Mouse (Mus musculus): ENCODE measurements at regions not wholly inside any gene's neighbourhood (a gene's known extent, or its start where the extent isn't known, plus 50 kb on each side); places are given as distances from the start of the nearest gene placed in this dataset.

GRCm38 (mm10) chr6:31011407-31012020, 52.6 kb upstream of the Klf14 start:
- no peak overlapping the region for H3K27ac ChIP-seq (ENCODE audit: low read length)
- H3K4me1 ChIP-seq (ENCODE audit: control insufficient read depth, insufficient read depth, low read length), result peaks cover 7% of the 10 kb centered on the region; the same call in 1 of the 2 replicates
- 24% methylated on average over 4 of the region's 4 CpGs for WGBS
- ATAC-seq (ENCODE audit: insufficient number of reproducible peaks, insufficient read depth, low FRiP score, low read depth), result peak; percentile 58; the same call in 1 of the 2 replicates
- H3K4me3 ChIP-seq (ENCODE audit: low read depth, low read length), result no peak overlapping the region
- no peaks in the 10 kb centered on the region for H3K27me3 ChIP-seq (ENCODE audit: control insufficient read depth, insufficient read depth, low read length)
- no peak overlapping the region for H3K9ac ChIP-seq (replicated peaks; ENCODE audit: low read depth, low read length)
- no peak overlapping the region for H3K4me2 ChIP-seq (replicated peaks; ENCODE audit: low read depth, low read length)
- no peaks in the 10 kb centered on the region for H3K9me3 ChIP-seq (ENCODE audit: control insufficient read depth, low read depth, low read length)
- H3K36me3 ChIP-seq (ENCODE audit: control insufficient read depth, insufficient read depth, low read length), result no peaks in the 10 kb centered on the region

GRCm38 (mm10) chr6:31016566-31016965, 57.7 kb upstream of the Klf14 start:
- Histone ChIP-seq H3K9ac (replicated peaks; ENCODE audit: low read depth, low read length) (no peak overlapping the region), H3K36me3 (ENCODE audit: control insufficient read depth, insufficient read depth, low read length) (no peaks in the 10 kb centered on the region), H3K27ac (ENCODE audit: low read length) (no peak overlapping the region), H3K4me1 (ENCODE audit: control insufficient read depth, insufficient read depth, low read length) (peaks cover 7% of the 10 kb centered on the region; the same call in 1 of the 2 replicates), H3K9me3 (ENCODE audit: control insufficient read depth, low read depth, low read length) (no peaks in the 10 kb centered on the region), H3K27me3 (ENCODE audit: control insufficient read depth, insufficient read depth, low read length) (no peaks in the 10 kb centered on the region), H3K4me2 (replicated peaks; ENCODE audit: low read depth, low read length) (no peak overlapping the region), H3K4me3 (ENCODE audit: low read depth, low read length) (no peak overlapping the region)
- no peak for ATAC-seq (ENCODE audit: insufficient number of reproducible peaks, insufficient read depth, low FRiP score, low read depth)
- WGBS, result 58% methylated on average over 7 of the region's 7 CpGs

DNA sequence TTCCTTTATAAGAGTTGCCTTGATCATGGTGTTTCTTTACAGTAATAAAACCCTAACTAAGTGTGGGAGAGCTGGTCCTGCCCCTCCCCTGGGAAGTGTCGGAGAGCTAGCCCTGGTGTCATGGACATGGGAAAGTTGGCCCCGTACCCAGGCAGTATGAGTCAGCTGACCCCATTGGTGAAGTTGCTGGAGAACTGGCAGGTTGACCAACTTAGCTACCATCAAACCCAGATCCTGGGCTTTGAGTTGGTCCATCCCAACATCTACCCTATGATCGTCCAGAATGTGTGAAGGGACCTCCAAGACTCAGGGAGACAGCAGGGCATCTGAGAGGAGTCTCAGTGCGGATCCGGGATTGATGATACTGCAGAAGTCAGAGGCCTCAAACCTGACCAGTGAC, 62.9 kb upstream of the Klf14 start:
- ATAC-seq (ENCODE audit: insufficient number of reproducible peaks, insufficient read depth, low FRiP score, low read depth), result no peak

GRCm38 (mm10) chr6:31029777-31030176, 70.9 kb upstream of the Klf14 start:
- no peaks in the 10 kb centered on the region for H3K9me3 ChIP-seq (ENCODE audit: control insufficient read depth, low read depth, low read length)
- no peak for ATAC-seq (ENCODE audit: insufficient number of reproducible peaks, insufficient read depth, low FRiP score, low read depth)
- no peaks in the 10 kb centered on the region for H3K27me3 ChIP-seq (ENCODE audit: control insufficient read depth, insufficient read depth, low read length)
- H3K36me3 ChIP-seq (ENCODE audit: control insufficient read depth, insufficient read depth, low read length), result no peaks in the 10 kb centered on the region
- no peak overlapping the region for H3K27ac ChIP-seq (ENCODE audit: low read length)
- H3K4me2 ChIP-seq (replicated peaks; ENCODE audit: low read depth, low read length), result no peak overlapping the region
- H3K9ac ChIP-seq (replicated peaks; ENCODE audit: low read depth, low read length), result no peak overlapping the region
- 80% methylated on average over 9 of the region's 9 CpGs for WGBS
- H3K4me1 ChIP-seq (ENCODE audit: control insufficient read depth, insufficient read depth, low read length), result 0 out of 2 replicates have a peak, but pooled peaks cover 3% of the 10 kb centered on the region
- H3K4me3 ChIP-seq (ENCODE audit: low read depth, low read length), result no peak overlapping the region

More for the DNA sequence above, 62.9 kb upstream of the Klf14 start:
- H3K9ac ChIP-seq (replicated peaks; ENCODE audit: low read depth, low read length), result no peak overlapping the region
- no peaks in the 10 kb centered on the region for H3K4me1 ChIP-seq (ENCODE audit: control insufficient read depth, insufficient read depth, low read length)
- H3K36me3 ChIP-seq (ENCODE audit: control insufficient read depth, insufficient read depth, low read length), result no peaks in the 10 kb centered on the region
- H3K9me3 ChIP-seq (ENCODE audit: control insufficient read depth, low read depth, low read length), result no peaks in the 10 kb centered on the region
- H3K27me3 ChIP-seq (ENCODE audit: control insufficient read depth, insufficient read depth, low read length), result no peaks in the 10 kb centered on the region
- no peak overlapping the region for H3K4me3 ChIP-seq (ENCODE audit: low read depth, low read length)
- no peak overlapping the region for H3K27ac ChIP-seq (ENCODE audit: low read length)
- WGBS, result 89% methylated on average over 5 of the region's 5 CpGs
- H3K4me2 ChIP-seq (replicated peaks; ENCODE audit: low read depth, low read length), result no peak overlapping the region

DNA sequence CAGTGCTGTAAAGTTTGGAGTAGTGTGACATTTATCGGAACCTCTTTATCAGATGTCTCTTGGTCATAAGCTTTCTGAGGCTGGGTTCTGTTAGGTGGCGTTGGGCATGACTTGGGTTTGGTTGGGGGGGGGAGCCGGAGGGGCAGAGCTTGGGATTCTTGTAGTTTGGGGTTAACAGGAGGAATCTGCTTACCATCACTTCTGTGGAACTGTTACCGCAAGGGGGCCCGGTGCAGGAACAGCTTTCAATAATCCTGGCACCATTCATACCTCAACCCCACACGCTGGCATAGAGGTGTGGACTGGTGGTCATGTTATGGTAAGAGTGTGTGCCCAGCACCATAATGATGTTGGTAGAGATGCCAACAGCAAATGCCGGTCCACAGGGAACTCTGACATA, 72.1 kb upstream of the Klf14 start:
- WGBS, result 67% methylated on average over 7 of the region's 7 CpGs
- no peak overlapping the region for H3K9ac ChIP-seq (replicated peaks; ENCODE audit: low read depth, low read length)
- ATAC-seq (ENCODE audit: insufficient number of reproducible peaks, insufficient read depth, low FRiP score, low read depth), result no peak
- H3K27ac ChIP-seq (ENCODE audit: low read length), result no peak overlapping the region
- no peak overlapping the region for H3K4me3 ChIP-seq (ENCODE audit: low read depth, low read length)
- no peak overlapping the region for H3K4me2 ChIP-seq (replicated peaks; ENCODE audit: low read depth, low read length)
- H3K9me3 ChIP-seq (ENCODE audit: control insufficient read depth, low read depth, low read length), result no peaks in the 10 kb centered on the region
- 0 out of 2 replicates have a peak, but pooled peaks cover 3% of the 10 kb centered on the region for H3K4me1 ChIP-seq (ENCODE audit: control insufficient read depth, insufficient read depth, low read length)
- no peaks in the 10 kb centered on the region for H3K27me3 ChIP-seq (ENCODE audit: control insufficient read depth, insufficient read depth, low read length)
- H3K36me3 ChIP-seq (ENCODE audit: control insufficient read depth, insufficient read depth, low read length), result no peaks in the 10 kb centered on the region

DNA sequence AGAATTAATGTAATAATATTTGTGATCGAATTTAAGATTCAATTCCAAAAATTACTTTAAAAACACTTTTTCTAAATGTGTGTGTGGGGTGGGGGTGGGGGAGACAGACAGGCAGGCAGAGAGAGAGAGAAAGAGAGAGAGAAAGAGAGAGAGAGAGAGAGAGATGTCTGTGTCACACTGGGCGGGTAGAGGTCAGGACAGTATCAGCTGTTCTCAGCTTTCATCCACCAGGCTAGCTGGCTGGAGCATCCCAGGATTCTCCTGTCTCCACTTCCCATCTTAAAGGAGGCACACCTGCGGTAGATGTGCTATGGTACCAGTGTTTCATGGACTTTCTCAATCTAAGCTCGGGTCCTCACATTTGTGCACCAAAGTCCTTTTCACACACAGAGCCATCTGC, 73.3 kb upstream of the Klf14 start:
- H3K9me3 ChIP-seq (ENCODE audit: control insufficient read depth, low read depth, low read length), result no peaks in the 10 kb centered on the region
- WGBS, result 81% methylated on average over 4 of the region's 4 CpGs
- 0 out of 2 replicates have a peak, but pooled peaks cover 3% of the 10 kb centered on the region for H3K4me1 ChIP-seq (ENCODE audit: control insufficient read depth, insufficient read depth, low read length)
- ATAC-seq (ENCODE audit: insufficient number of reproducible peaks, insufficient read depth, low FRiP score, low read depth), result no peak
- no peak overlapping the region for H3K4me3 ChIP-seq (ENCODE audit: low read depth, low read length)
- no peak overlapping the region for H3K27ac ChIP-seq (ENCODE audit: low read length)
- H3K9ac ChIP-seq (replicated peaks; ENCODE audit: low read depth, low read length), result no peak overlapping the region
- no peak overlapping the region for H3K4me2 ChIP-seq (replicated peaks; ENCODE audit: low read depth, low read length)
- no peaks in the 10 kb centered on the region for H3K27me3 ChIP-seq (ENCODE audit: control insufficient read depth, insufficient read depth, low read length)
- no peaks in the 10 kb centered on the region for H3K36me3 ChIP-seq (ENCODE audit: control insufficient read depth, insufficient read depth, low read length)

- H3K9ac ChIP-seq (replicated peaks; ENCODE audit: low read depth, low read length), result no peak overlapping the region
- no peaks in the 10 kb centered on the region for H3K9me3 ChIP-seq (ENCODE audit: control insufficient read depth, low read depth, low read length)
- no peak overlapping the region for H3K4me3 ChIP-seq (ENCODE audit: low read depth, low read length)
- WGBS, result 11% methylated on average over 12 of the region's 12 CpGs
- 0 out of 2 replicates have a peak, but pooled peaks cover 3% of the 10 kb centered on the region for H3K4me1 ChIP-seq (ENCODE audit: control insufficient read depth, insufficient read depth, low read length)
- no peak overlapping the region for H3K27ac ChIP-seq (ENCODE audit: low read length)
- no peaks in the 10 kb centered on the region for H3K36me3 ChIP-seq (ENCODE audit: control insufficient read depth, insufficient read depth, low read length)
- 0 out of 2 replicates have a peak overlapping the region, but pooled peaks have one; percentile 22 for H3K4me2 ChIP-seq (replicated peaks; ENCODE audit: low read depth, low read length)
- ATAC-seq (ENCODE audit: insufficient number of reproducible peaks, insufficient read depth, low FRiP score, low read depth), result peak; percentile 56; the same call in 1 of the 2 replicates
- no peaks in the 10 kb centered on the region for H3K27me3 ChIP-seq (ENCODE audit: control insufficient read depth, insufficient read depth, low read length)
Observed at GRCm38 (mm10) chr6:31032980-31033608, 74.2 kb upstream of the Klf14 start.

DNA sequence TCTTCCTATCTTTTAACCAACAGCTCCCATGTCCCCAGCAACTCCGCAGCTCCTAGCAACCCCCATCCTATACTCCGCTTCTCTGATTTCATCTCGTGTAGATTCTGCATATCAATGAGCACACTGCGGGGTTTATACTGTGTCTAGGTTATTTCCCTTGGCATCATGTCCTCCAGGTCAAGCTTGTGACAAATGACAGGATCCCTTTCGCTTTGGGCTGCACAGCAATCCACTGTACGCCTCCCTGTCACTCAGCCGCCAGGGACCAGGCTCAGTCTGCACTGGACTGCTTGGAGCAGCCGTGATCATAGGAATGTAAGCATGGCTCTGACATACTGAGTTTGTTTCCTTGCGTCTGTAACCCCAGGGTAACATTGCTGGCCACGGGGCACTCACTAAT, 75.9 kb upstream of the Klf14 start:
- no peak for ATAC-seq (ENCODE audit: insufficient number of reproducible peaks, insufficient read depth, low FRiP score, low read depth)
- WGBS, result 66% methylated on average over 10 of the region's 10 CpGs
- no peak overlapping the region for H3K9ac ChIP-seq (replicated peaks; ENCODE audit: low read depth, low read length)

More for the DNA sequence above, 75.9 kb upstream of the Klf14 start:
- Histone ChIP-seq H3K9me3 (ENCODE audit: control insufficient read depth, low read depth, low read length) (no peaks in the 10 kb centered on the region), H3K27ac (ENCODE audit: low read length) (no peak overlapping the region), H3K4me2 (replicated peaks; ENCODE audit: low read depth, low read length) (no peak overlapping the region), H3K36me3 (ENCODE audit: control insufficient read depth, insufficient read depth, low read length) (no peaks in the 10 kb centered on the region), H3K4me1 (ENCODE audit: control insufficient read depth, insufficient read depth, low read length) (0 out of 2 replicates have a peak, but pooled peaks cover 3% of the 10 kb centered on the region), H3K27me3 (ENCODE audit: control insufficient read depth, insufficient read depth, low read length) (no peaks in the 10 kb centered on the region), H3K4me3 (ENCODE audit: low read depth, low read length) (no peak overlapping the region)

Data from stomach, embryonic 14.5 days (tissue).